Mouse (Mus musculus) heart, embryonic 15.5 days (tissue): Measurements from ENCODE around the gene Cnst. TPM values are rescaled to one million over a fixed set of nuclear protein-coding genes. Genes with fewer than 3 reads are reported as not detected.

Experiments used
- ATAC-seq: fragments of 200-750 bp; cut with Nextera tagmentation; replicated peaks from 2 replicates; pipeline ENCODE4 v1.8.0; 2017; ENCODE audit warnings: low read depth, moderate TSS enrichment; ENCODE audit not compliant: insufficient number of reproducible peaks, insufficient read depth, low FRiP score
- H3K27ac ChIP-seq: fragments of 300-500 bp; sonication (generic); 2 replicates; pipeline ENCODE4 v1.5.1; 2015; ENCODE audit warnings: mild to moderate bottlenecking, inconsistent platforms
- H3K27me3 ChIP-seq: fragments of 300-500 bp; sonication (generic); 2 replicates; pipeline ENCODE4 v1.6.1; 2015; ENCODE audit warnings: inconsistent platforms
- H3K36me3 ChIP-seq: fragments of 300-500 bp; sonication (generic); 2 replicates; pipeline ENCODE4 v1.6.1; 2015; ENCODE audit warnings: mild to moderate bottlenecking, inconsistent platforms
- H3K4me1 ChIP-seq: fragments of 300-500 bp; sonication (generic); replicated peaks from 2 replicates; pipeline ENCODE4 v1.6.1; 2015; ENCODE audit warnings: inconsistent platforms
- H3K4me2 ChIP-seq: fragments of 300-500 bp; sonication (generic); 2 replicates; pipeline ENCODE4 v1.6.1; 2015; ENCODE audit warnings: inconsistent platforms, mild to moderate bottlenecking, moderate library complexity
- H3K4me3 ChIP-seq: fragments of 300-500 bp; sonication (generic); 2 replicates; pipeline ENCODE4 v1.5.1; 2015; ENCODE audit warnings: mild to moderate bottlenecking, inconsistent platforms
- H3K9ac ChIP-seq: fragments of 300-500 bp; sonication (generic); 2 replicates; pipeline ENCODE4 v1.6.1; 2015; ENCODE audit warnings: mild to moderate bottlenecking, inconsistent platforms
- H3K9me3 ChIP-seq: fragments of 300-500 bp; sonication (generic); replicated peaks from 2 replicates; pipeline ENCODE4 v1.6.1; 2016; ENCODE audit warnings: inconsistent platforms
- WGBS: fragments of 180-500 bp; shearing (Covaris S2); methylation state at CpG from one replicate; pipeline ENCODE4 v1.1.7; 2015; ENCODE audit warnings: mixed read lengths; 5-methylcytosine and 5-hydroxymethylcytosine counted together
- polyA plus RNA-seq: library from polyadenylated mRNA; unstranded; fragments of >200 nt; fragmentation: Nextera tagmentation; extraction: Ambion mirVana; gene quantifications from 2 replicates; pipeline ENCODE4 v1.2.1, GENCODE M21; 2015

The Cnst gene
- polyA plus RNA-seq, 1 experiment from 2014 or later: 16.6 TPM

DNA sequence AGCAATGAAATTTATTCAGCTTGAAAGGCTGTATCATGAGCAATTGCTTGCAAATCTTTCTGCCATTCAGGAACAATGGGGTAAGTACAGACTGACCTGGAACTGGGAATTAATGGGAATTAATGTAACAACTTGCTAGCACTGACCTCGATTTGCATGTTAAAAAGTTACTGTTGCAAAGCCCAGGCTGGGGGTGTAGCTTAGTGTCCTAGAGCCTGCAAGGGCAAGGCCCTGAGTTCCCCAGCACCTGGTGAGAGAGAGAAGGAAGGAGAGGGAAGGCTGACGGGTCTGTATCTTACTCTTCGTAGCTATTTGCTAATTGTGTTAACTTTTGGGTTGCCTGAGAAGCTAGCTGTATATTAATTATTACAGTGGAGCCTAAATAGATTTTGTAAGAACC is 58.4 kb downstream of the Cnst start:
- H3K4me3 ChIP-seq: no peak overlapping the region
- no peak overlapping the region for H3K9ac ChIP-seq
- WGBS: 68% methylated on average over 3 of the region's 3 CpGs
- H3K27me3 ChIP-seq: no peaks in the 10 kb centered on the region
- peaks cover 10% of the 10 kb centered on the region for H3K4me1 ChIP-seq
- H3K4me2 ChIP-seq: no peak overlapping the region
- no peaks in the 10 kb centered on the region for H3K9me3 ChIP-seq
- no peaks in the 10 kb centered on the region for H3K36me3 ChIP-seq
- no peak for ATAC-seq
- 0 out of 2 replicates have a peak overlapping the region, but pooled peaks have one; percentile 22 for H3K27ac ChIP-seq

DNA sequence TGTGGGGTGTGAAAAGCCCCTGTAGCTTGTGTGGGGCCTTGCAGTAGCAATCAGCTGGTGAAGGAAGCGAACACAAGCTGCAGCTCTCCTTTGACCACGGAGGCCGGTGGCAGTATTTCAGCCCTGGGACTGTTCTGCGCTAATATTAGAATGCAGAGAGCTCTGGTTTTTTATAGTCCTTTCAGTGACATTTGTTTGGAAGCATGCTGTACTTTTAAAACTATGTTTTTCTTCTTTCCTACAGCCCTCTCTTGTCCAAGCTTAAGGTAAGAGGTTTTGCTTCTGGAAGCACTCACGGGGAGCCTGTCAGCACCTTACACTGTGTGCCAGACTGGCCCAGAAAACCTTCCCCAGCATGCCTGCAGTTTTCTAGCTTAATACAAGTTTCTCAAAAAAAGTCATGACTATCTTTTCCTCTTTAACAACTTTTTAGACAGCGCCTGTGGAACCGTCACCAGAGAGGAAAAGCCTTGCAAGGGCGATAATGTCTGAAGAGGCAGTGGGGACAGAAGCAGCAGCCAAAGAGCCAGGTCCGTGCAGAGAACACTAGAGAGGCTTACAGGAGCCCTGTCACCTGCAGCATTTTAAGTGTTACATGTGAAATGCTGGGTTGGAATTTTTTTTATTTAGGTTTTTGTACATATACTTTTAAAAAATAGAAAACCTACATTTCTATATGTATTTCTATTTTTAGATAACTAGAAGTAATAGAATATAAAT is 60.0 kb downstream of the Cnst start:
- Histone ChIP-seq H3K36me3 (peaks cover 11% of the 10 kb centered on the region), H3K9me3 (no peaks in the 10 kb centered on the region), H3K9ac (no peak overlapping the region), H3K4me3 (no peak overlapping the region), H3K4me2 (peak overlapping the region; percentile 16), H3K27ac (peak overlapping the region; percentile 81), H3K27me3 (no peaks in the 10 kb centered on the region), H3K4me1 (peaks cover 16% of the 10 kb centered on the region)
- 40% methylated on average over 9 of the region's 9 CpGs for WGBS
- peak; percentile 84 for ATAC-seq

DNA sequence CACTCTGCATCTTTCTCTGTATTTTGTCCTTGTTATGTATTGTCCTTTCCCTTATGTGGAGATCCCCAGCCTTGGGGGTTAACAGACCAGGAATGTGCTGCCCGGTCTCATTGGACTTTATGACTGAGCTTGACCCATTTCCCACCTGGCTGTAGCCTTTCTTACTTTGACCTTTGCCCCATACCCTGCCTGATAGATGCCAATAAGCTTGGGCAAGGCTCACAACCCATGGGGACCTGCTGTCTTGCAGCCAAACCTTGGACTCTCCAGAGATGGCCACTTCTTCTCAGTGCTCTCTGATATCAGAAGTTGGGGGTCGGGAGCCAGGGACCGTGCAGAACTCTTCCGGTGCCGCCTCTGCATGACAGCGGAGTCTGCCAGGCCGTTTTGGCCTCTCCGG is 62.4 kb downstream of the Cnst start:
- WGBS: 80% methylated on average over 8 of the region's 8 CpGs
- Histone ChIP-seq H3K27ac (no peak overlapping the region), H3K4me3 (no peak overlapping the region), H3K36me3 (peaks cover 11% of the 10 kb centered on the region), H3K4me2 (no peak overlapping the region), H3K9me3 (no peaks in the 10 kb centered on the region), H3K27me3 (no peaks in the 10 kb centered on the region), H3K4me1 (peaks cover 16% of the 10 kb centered on the region), H3K9ac (no peak overlapping the region)
- ATAC-seq: no peak

DNA sequence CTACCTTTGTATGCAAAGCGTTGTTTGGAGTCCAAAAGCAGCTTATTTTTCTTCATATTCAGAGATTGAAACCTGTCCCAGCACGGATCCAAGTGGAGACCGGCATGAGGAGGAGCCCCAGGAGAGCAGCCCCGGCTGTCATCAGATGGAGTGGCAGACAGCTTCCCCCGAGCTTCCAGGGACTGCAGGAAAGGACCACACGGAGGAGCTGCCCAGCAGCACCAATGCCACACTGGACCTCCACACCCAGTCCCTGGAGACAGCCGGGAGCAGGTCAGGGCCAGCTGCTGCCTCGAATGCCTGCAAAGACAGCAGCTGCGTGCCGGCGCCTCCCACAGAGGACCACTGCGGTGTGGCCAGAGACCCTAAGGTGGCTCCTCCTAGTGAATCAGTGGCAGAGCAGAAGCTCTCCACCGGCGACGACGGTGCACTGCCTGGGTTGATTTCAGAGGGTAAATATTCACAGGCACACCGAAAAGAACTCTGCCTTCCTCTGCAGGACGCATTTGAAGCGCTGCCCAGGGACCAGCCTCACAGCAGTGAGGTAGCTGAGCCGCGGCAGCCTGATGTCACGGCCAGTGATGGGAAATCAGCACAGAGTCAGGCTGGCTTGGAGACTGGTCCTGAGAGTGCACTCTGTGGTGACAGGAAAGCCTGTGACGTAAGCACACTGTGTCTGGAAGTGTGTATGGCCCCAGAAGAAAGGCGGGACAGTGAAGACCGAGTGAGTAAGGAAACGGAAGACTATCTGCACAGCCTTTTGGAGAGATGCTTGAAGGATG is 63.7 kb downstream of the Cnst start:
- H3K27ac ChIP-seq: no peak overlapping the region
- H3K36me3 ChIP-seq: peaks cover 11% of the 10 kb centered on the region
- no peaks in the 10 kb centered on the region for H3K27me3 ChIP-seq
- H3K4me1 ChIP-seq: peaks cover 13% of the 10 kb centered on the region
- no peaks in the 10 kb centered on the region for H3K9me3 ChIP-seq
- no peak overlapping the region for H3K9ac ChIP-seq
- no peak overlapping the region for H3K4me2 ChIP-seq
- WGBS: 54% methylated on average over 26 of the region's 26 CpGs
- no peak for ATAC-seq
- no peak overlapping the region for H3K4me3 ChIP-seq

DNA sequence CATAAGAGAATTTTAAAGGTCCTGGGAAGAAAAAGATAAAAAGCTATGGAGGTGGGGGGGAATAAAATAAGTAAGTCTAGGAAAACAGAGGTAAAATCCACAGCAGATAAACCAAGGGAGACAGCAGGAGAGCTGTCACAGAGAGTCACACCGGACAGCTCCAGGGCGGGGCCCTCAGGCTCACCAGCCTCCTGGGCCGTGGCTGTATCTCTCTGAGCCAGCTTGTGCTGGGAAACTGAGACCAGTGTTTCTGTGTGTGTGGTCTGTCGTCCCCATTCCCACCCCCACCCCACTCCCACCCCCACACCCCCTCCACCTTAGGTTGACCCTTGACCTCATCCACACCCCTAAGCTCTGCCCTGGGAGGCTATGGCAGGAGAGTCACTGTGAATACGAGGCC is 65.0 kb downstream of the Cnst start:
- Histone ChIP-seq H3K4me3 (no peak overlapping the region), H3K9ac (no peak overlapping the region), H3K4me1 (peaks cover 7% of the 10 kb centered on the region), H3K27me3 (no peaks in the 10 kb centered on the region), H3K4me2 (no peak overlapping the region), H3K27ac (no peak overlapping the region), H3K36me3 (peaks cover 11% of the 10 kb centered on the region), H3K9me3 (no peaks in the 10 kb centered on the region)
- 72% methylated on average over 5 of the region's 5 CpGs for WGBS
- ATAC-seq: no peak

DNA sequence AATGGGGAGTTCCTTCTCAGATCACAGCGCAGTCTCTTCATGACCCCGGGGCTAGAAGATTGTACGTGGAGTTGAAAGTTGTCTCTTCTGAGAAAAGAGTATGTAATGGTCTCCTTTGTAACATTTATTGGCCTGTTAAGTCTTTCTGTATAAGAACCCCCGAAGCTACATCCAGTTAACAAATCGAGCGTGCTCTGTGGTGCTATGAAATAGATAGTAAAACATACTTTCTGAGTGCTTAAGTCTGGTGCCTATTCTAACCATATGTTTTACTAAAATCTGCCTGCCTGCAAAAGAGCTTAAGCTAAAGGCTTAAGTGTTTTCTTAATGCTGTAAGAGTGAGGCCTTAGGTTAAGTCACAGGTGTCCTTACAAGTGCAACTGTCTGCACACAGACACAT is 66.2 kb downstream of the Cnst start:
- peaks cover 7% of the 10 kb centered on the region for H3K4me1 ChIP-seq
- ATAC-seq: no peak
- no peaks in the 10 kb centered on the region for H3K9me3 ChIP-seq

DNA sequence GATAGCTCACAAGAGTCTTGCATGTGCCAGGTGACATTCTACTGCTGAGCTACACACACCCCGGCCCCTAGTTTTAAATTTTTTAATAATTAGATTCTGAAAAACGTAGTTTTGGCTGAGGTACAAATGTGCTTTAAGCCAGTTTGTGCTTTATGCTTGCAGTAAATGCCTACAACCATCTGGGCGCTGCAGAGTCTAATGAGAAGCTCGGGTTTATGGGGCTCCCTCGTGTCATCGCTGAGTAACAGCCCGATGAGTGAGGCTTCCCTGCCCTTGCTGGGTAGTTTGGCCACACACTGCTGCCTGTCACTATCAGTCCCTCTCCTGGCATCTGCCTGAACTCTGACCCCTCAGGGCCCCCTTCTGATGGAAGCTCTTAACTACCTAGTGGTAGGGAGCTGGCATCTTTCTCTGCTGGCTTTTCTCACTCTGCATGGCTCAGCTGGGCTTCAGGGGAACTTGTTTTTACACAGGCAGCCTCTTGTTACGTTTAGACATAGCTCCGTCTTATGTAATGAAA is 66.9 kb downstream of the Cnst start:
- Histone ChIP-seq H3K4me1 (peaks cover 7% of the 10 kb centered on the region), H3K36me3 (peaks cover 11% of the 10 kb centered on the region), H3K4me2 (no peak overlapping the region), H3K27ac (no peak overlapping the region), H3K27me3 (no peaks in the 10 kb centered on the region), H3K9me3 (no peaks in the 10 kb centered on the region), H3K9ac (no peak overlapping the region), H3K4me3 (no peak overlapping the region)
- ATAC-seq: no peak
- WGBS: 67% methylated on average over 9 of the region's 9 CpGs

More for the DNA sequence above, 66.2 kb downstream of the Cnst start:
- Histone ChIP-seq H3K36me3 (peaks cover 11% of the 10 kb centered on the region), H3K9ac (no peak overlapping the region), H3K27ac (no peak overlapping the region), H3K4me2 (no peak overlapping the region), H3K27me3 (no peaks in the 10 kb centered on the region), H3K4me3 (no peak overlapping the region)
- WGBS: 97% methylated on average over 6 of the region's 6 CpGs

DNA sequence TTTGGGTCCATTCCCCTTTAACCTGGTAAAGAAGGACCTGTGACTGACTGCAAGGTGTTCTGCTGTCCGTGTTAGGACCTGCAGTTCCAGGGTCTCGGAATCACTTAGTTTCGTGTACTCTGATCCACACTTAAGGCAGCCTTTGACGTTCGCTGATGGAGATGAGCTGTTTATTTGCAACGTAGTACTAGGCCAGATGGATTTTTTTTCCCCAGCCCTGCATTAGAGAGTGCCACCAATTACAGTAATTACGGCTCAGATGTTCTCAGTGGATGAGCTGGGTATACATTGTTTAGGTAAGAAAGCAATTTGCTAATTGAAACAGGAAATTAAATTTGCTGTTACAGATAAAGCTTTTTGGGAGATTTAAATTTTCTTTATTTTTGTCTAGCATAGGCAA is 71.3 kb downstream of the Cnst start:
- H3K4me1 ChIP-seq: no peaks in the 10 kb centered on the region
- H3K27me3 ChIP-seq: no peaks in the 10 kb centered on the region
- H3K9me3 ChIP-seq: no peaks in the 10 kb centered on the region
- no peak overlapping the region for H3K4me3 ChIP-seq
- no peak for ATAC-seq
- H3K36me3 ChIP-seq: no peaks in the 10 kb centered on the region
- H3K9ac ChIP-seq: no peak overlapping the region
- no peak overlapping the region for H3K4me2 ChIP-seq
- WGBS: 79% methylated on average over 7 of the region's 7 CpGs
- H3K27ac ChIP-seq: no peak overlapping the region

DNA sequence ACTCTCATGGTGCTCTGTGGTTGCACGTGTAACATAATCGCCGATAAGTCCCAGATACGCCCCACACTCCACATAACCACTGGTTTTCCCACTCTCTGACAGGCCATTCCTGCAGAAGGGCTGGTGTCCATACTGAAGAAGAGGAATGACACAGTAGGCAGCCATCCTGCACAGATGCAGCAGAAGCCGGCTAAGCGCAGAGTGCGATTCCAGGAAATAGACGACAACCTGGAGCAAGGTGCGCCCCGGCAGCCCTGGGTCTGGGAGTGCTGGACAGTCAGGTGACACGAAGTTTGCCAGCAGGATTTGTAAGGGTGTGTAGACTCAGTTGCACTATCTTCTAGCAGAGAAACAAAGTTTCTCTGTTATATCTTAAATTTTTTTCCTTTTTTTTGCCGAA is 76.5 kb downstream of the Cnst start:
- Histone ChIP-seq H3K27ac (no peak overlapping the region), H3K4me3 (no peak overlapping the region), H3K36me3 (0 out of 2 replicates have a peak, but pooled peaks cover 10% of the 10 kb centered on the region), H3K9ac (no peak overlapping the region), H3K4me1 (no peaks in the 10 kb centered on the region), H3K9me3 (no peaks in the 10 kb centered on the region), H3K27me3 (no peaks in the 10 kb centered on the region), H3K4me2 (no peak overlapping the region)
- WGBS: 88% methylated on average over 12 of the region's 12 CpGs
- ATAC-seq: no peak

DNA sequence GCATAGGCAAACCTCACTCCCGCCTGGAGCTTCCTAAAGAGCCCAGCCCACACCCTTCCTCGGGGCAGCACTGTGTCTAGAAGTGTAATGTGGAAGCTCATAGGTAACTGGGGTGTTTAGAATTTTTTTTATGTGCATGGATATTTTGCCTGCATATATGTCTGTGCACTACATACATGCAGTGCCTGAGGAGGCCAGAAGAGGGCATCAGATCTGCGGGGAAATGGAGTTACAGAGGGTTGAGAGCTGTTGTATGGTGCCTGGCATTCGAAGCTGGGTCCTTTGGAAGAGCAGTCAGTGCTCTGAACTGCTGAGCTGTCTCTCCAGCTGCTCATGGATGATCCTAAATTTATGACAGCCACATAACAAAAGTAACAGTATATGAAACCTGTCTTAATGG is 77.5 kb downstream of the Cnst start:
- WGBS: 63% methylated on average over 4 of the region's 4 CpGs
- Histone ChIP-seq H3K9ac (no peak overlapping the region), H3K4me1 (peaks cover 7% of the 10 kb centered on the region), H3K4me3 (no peak overlapping the region), H3K27me3 (no peaks in the 10 kb centered on the region), H3K27ac (no peak overlapping the region), H3K36me3 (0 out of 2 replicates have a peak, but pooled peaks cover 10% of the 10 kb centered on the region), H3K4me2 (no peak overlapping the region), H3K9me3 (no peaks in the 10 kb centered on the region)
- no peak for ATAC-seq

DNA sequence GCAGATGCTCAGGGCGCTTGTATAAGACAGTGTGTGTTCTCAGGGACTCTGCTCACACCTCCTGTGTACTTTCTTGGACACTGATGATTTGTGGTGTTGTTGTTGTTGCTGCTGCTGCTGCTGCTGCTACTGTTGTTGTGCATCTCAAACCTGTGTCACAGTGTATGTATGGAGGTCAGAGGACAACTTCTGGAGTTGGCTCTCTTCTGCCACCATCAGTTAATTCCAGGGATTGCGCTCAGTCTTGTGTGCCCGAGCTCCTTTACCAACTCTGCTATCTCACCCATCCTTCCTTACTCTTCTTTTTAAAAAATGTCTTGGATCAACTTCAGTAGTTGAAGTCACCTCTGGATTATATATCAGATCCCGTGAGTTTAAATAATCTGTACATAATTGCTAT is 78.2 kb downstream of the Cnst start:
- no peaks in the 10 kb centered on the region for H3K27me3 ChIP-seq
- H3K9ac ChIP-seq: no peak overlapping the region
- 0 out of 2 replicates have a peak, but pooled peaks cover 10% of the 10 kb centered on the region for H3K36me3 ChIP-seq
- no peak overlapping the region for H3K4me3 ChIP-seq
- H3K27ac ChIP-seq: no peak overlapping the region
- H3K9me3 ChIP-seq: no peaks in the 10 kb centered on the region
- 66% methylated on average over 4 of the region's 4 CpGs for WGBS
- no peak overlapping the region for H3K4me2 ChIP-seq
- peaks cover 9% of the 10 kb centered on the region for H3K4me1 ChIP-seq
- ATAC-seq: no peak
